Mouse (Mus musculus) 3T3-L1 (cell line): ENCODE data around the gene Elovl1.

ENCODE experiments used
- DNase-seq: peaks from one replicate; pipeline ENCODE4 v3.0.0-alpha.2; 2015; ENCODE audit warnings: low read depth, low spot score

Elovl1 gene

GRCm38 (mm10) chr4:118427768-118428451 is at the start of gene Elovl1:
Gene Elovl1 (plus strand): TSS chr4:118428093.
- peak; percentile 90 for DNase-seq

GRCm38 (mm10) chr4:118383271-118383670 is 44.6 kb upstream of the Elovl1 start:
- no peak for DNase-seq

- DNase-seq: no peak
These were observed 40.6 kb upstream of the Elovl1 start for GRCm38 (mm10) chr4:118387316-118387715.

- no peak for DNase-seq
These were observed 37.7 kb upstream of the Elovl1 start for GRCm38 (mm10) chr4:118390146-118390545.

- DNase-seq: no peak
These were observed 33.4 kb upstream of the Elovl1 start for GRCm38 (mm10) chr4:118394505-118394904.

- no peak for DNase-seq
These were observed 32.6 kb upstream of the Elovl1 start for GRCm38 (mm10) chr4:118395289-118395688.

- no peak for DNase-seq
These were observed 31.5 kb upstream of the Elovl1 start for GRCm38 (mm10) chr4:118396433-118396832.

GRCm38 (mm10) chr4:118398400-118398799 is 29.5 kb upstream of the Elovl1 start:
- DNase-seq: no peak

GRCm38 (mm10) chr4:118401421-118401820 is 26.5 kb upstream of the Elovl1 start:
- DNase-seq: no peak

GRCm38 (mm10) chr4:118401918-118402317 is 26.0 kb upstream of the Elovl1 start:
- no peak for DNase-seq

GRCm38 (mm10) chr4:118402701-118403100 is 25.2 kb upstream of the Elovl1 start:
- no peak for DNase-seq

GRCm38 (mm10) chr4:118409142-118409900 is 18.6 kb upstream of the Elovl1 start, which contains the start of the genes Szt2 and Med8:
Gene Szt2 (minus strand): TSS chr4:118409273.
Gene Med8 (plus strand): TSS chr4:118409337.
- DNase-seq: peak; percentile 94

GRCm38 (mm10) chr4:118410871-118411270 is 17.0 kb upstream of the Elovl1 start:
- DNase-seq: no peak

- no peak for DNase-seq
These were observed 14.3 kb upstream of the Elovl1 start for GRCm38 (mm10) chr4:118413553-118413952.

GRCm38 (mm10) chr4:118415779-118416178 is 12.1 kb upstream of the Elovl1 start:
- no peak for DNase-seq

GRCm38 (mm10) chr4:118416329-118416728 is 11.6 kb upstream of the Elovl1 start:
- no peak for DNase-seq

GRCm38 (mm10) chr4:118417112-118417797 is 10.6 kb upstream of the Elovl1 start:
- no peak for DNase-seq

GRCm38 (mm10) chr4:118421384-118421783 is 6.5 kb upstream of the Elovl1 start:
- DNase-seq: no peak

- no peak for DNase-seq
These were observed 3.2 kb upstream of the Elovl1 start for GRCm38 (mm10) chr4:118424541-118425160.

GRCm38 (mm10) chr4:118425374-118425773 is 2.5 kb upstream of the Elovl1 start:
- DNase-seq: no peak

- DNase-seq: peak; percentile 80
These were observed 502 bp upstream of the Elovl1 start for GRCm38 (mm10) chr4:118427415-118427767.
